14 mouse cellular contexts compared by ENCODE assay signal in the genomic region with DNA sequence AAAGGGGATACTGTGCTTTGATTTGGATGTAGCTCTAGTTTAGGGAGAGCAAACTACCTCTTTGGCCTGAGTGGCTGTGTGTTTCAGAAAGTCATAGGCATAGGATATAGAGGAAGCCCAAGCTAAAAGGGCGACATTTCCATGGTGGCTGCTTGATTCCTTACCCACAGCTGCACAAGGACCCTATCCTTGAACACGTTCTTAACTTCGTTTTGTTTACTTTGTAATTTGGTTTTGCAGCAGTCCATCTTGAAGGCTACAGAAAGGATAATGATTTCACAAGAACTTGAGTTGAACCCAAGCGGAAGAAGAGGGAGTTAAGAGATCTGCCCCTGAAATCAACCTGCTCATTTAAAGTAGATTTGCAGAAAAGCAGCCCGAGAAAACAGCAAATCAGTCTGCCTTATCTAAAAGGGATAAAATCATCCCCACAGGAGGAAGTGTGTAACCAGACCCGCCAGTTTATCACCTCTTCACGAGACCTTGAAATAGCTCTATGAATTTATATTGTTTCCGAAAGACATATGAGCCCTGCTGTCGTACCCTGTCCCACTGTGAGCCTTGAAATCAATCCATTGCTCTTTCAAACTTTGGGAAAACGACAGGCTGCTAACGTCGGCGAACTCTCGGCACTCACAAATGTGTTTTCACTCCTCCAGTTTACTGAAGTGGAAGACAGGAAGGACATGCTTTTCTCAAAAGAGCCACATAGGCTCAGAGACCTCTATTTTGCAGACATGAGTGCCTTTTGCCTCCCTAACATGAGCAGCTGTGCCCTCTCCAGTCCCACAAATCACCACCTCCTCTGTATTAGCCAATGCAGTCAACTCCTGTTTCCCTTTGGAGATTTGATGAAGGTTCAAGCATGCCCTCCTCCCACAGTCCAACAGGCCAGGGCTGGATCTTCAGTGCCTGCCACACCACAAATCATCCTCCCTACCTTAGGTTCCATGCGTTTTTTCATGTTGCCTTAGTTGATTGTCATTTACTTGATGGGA.
DNase-seq lines count a peak whose midpoint lies in the region; ATAC-seq and TF ChIP-seq lines count a peak whose summit lies in the region.
"Had no signal": no experiment of that assay in that cellular context is flagged by ENCODE, and none has a peak within 500 bp of the region (broad histone marks: within the 10 kb centered on the region; RNA-seq: fewer than 3 reads in every experiment).

No protein-coding gene starts in this region.

- H3K36me3 ChIP-seq in kidney, embryonic 16.5 days (ENCODE audit: insufficient read depth, low read length): no peaks in the 10 kb centered on the region
- no peaks in the 10 kb centered on the region for H3K36me3 ChIP-seq in limb, embryonic 14.5 days (ENCODE audit: control insufficient read depth, insufficient read depth, low read length)
- H3K36me3 ChIP-seq: embryonic facial prominence, embryonic 12.5 days; liver, embryonic 13.5 days; neural tube, embryonic 12.5 days had no signal

- 10% methylated on average over 15 of the region's 15 CpGs for WGBS in kidney, embryonic 16.5 days
- 40% methylated on average over 15 of the region's 15 CpGs for WGBS in limb, embryonic 14.5 days

- no peaks in the 10 kb centered on the region for H3K27me3 ChIP-seq in kidney, embryonic 16.5 days (ENCODE audit: insufficient read depth, low read length)
- no peaks in the 10 kb centered on the region for H3K27me3 ChIP-seq in limb, embryonic 14.5 days (ENCODE audit: control insufficient read depth, insufficient read depth, low read length)
- H3K27me3 ChIP-seq: embryonic facial prominence, embryonic 12.5 days; liver, embryonic 13.5 days; neural tube, embryonic 12.5 days had no signal

- H3K9me3 ChIP-seq in kidney, embryonic 16.5 days (ENCODE audit: low read length): no peaks in the 10 kb centered on the region
- H3K9me3 ChIP-seq in limb, embryonic 14.5 days (ENCODE audit: control insufficient read depth, low read length): no peaks in the 10 kb centered on the region
- H3K9me3 ChIP-seq: embryonic facial prominence, embryonic 12.5 days; liver, embryonic 13.5 days; neural tube, embryonic 12.5 days had no signal

- H3K27ac ChIP-seq in kidney, embryonic 16.5 days (ENCODE audit: low read length): peak overlapping the region; percentile 45
- no peak overlapping the region for H3K27ac ChIP-seq in limb, embryonic 14.5 days (replicated peaks; ENCODE audit: low read depth, low read length)
- H3K27ac ChIP-seq: embryonic facial prominence, embryonic 12.5 days; liver, embryonic 13.5 days; neural tube, embryonic 12.5 days had no signal

- ATAC-seq in kidney, embryonic 16.5 days (ENCODE audit: low FRiP score, low TSS enrichment): peak; percentile 93
- ATAC-seq in limb, embryonic 14.5 days (ENCODE audit: low FRiP score, low read depth): peak; percentile 72; the same call in 1 of the 2 replicates
- ATAC-seq in inflammation-experienced regulatory T-cells, adult 6 months: no peak
- ATAC-seq: hindbrain, embryonic 16.5 days had no signal

- H3K4me2 ChIP-seq in kidney, embryonic 16.5 days (replicated peaks; ENCODE audit: low read depth, low read length): peak overlapping the region; percentile 27
- no peak overlapping the region; the same call in 1 of the 2 replicates for H3K4me2 ChIP-seq in limb, embryonic 14.5 days (replicated peaks; ENCODE audit: low read depth, low read length, severe bottlenecking)
- H3K4me2 ChIP-seq: embryonic facial prominence, embryonic 12.5 days; liver, embryonic 13.5 days; neural tube, embryonic 12.5 days had no signal

- peak; percentile 78 for DNase-seq in heart, adult 11 months
- no peak for DNase-seq in heart, adult 8-10 months (ENCODE audit: low spot score)
- no peak for DNase-seq in kidney, adult 11 months
- peak; percentile 13 for DNase-seq in embryo, embryonic 11.5 days (ENCODE audit: low read depth, low spot score)
- DNase-seq in limb, embryonic 14.5 days (ENCODE audit: low spot score): no peak
- DNase-seq: cerebellum, adult 8-10 months; kidney, postnatal 14 days; liver, embryonic 13.5 days; thymus, adult 18-20 months had no signal

- no peak overlapping the region for H3K4me3 ChIP-seq in kidney, embryonic 16.5 days (ENCODE audit: low read length)
- no peak overlapping the region for H3K4me3 ChIP-seq in limb, embryonic 14.5 days (replicated peaks; ENCODE audit: low read length)
- H3K4me3 ChIP-seq: embryonic facial prominence, embryonic 12.5 days; liver, embryonic 13.5 days; neural tube, embryonic 12.5 days had no signal

- H3K4me1 ChIP-seq in kidney, embryonic 16.5 days (ENCODE audit: insufficient read depth, low read length): peaks cover 13% of the 10 kb centered on the region; the same call in 1 of the 2 replicates
- H3K4me1 ChIP-seq in limb, embryonic 14.5 days (ENCODE audit: control insufficient read depth, insufficient read depth, low read length): peaks cover 19% of the 10 kb centered on the region
- H3K4me1 ChIP-seq: liver, embryonic 13.5 days; neural tube, embryonic 12.5 days had no signal

- H3K9ac ChIP-seq in kidney, embryonic 16.5 days (replicated peaks; ENCODE audit: low read length): no peak overlapping the region
- H3K9ac ChIP-seq in limb, embryonic 14.5 days (ENCODE audit: low read depth, low read length, severe bottlenecking): no peak overlapping the region
- H3K9ac ChIP-seq: embryonic facial prominence, embryonic 12.5 days; liver, embryonic 13.5 days; neural tube, embryonic 12.5 days had no signal

- no peak for TF ChIP-seq POLR2A in limb, embryonic 14.5 days (IDR thresholded peaks at IDR 0.05; ENCODE audit: borderline replicate concordance, extremely low read depth, insufficient read depth, insufficient read length)

Comparison
In these comparisons a context has a peak if more than half of its experiments do, and no peak if none do; other contexts are left out.
1. DNase-seq: peak in heart, adult 11 months (single experiment) and embryo, embryonic 11.5 days (single experiment); none in heart, adult 8-10 months (single experiment), kidney, adult 11 months (single experiment) and limb, embryonic 14.5 days (single experiment).